Mouse (Mus musculus) regulatory T cell (primary cell): ENCODE measurements at regions not wholly inside any gene's neighbourhood (a gene's known extent, or its start where the extent isn't known, plus 50 kb on each side); places are given as distances from the start of the nearest gene placed in this dataset.

Experiments
- in situ Hi-C: fragments of 300-600 bp; cut with MboI, MseI; formaldehyde crosslinking; loops from one replicate; pipeline ENCODE4 v1.15.1; 2025; ENCODE audit warnings: high pct_unique_total_duplicates

DNA sequence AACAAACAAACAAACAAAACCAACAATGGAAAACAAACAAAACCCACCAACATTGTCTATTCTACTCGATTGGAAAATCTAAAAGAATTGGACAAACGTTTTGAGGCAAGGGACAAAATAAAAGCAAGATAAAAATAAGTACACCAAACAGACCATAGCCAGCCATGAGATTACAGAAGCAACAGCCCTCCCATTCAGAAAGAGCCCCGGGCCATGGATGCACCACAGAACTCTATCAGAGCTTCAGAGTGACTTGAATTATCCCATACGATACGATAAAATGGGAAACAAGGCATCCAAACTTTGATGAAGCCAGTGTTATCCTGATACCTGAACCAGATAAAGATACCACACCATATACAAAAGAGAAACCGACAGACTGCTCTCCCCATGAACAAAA is 68.7 kb downstream of the Npepl1 start:
- in situ Hi-C loops, result no loop called here

DNA sequence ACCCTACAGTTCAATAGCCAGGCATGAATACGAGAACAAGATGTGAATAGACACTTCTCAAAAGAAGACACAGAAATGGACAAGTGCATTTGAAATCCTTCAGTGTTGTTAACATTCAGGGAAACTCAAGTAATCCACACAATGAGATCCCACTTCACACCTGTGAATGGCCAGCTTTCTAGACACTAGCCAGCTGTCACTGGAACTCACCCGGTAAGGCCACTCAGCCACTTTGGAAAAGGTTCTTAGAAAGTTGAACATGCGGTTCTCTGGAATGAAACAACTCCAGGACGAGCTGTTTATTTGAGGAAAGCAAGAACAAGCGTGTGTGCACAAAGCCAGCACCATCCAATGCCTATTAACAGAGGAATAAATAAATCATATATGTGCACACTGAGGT is 74.6 kb downstream of the Npepl1 start:
- in situ Hi-C loops, result no loop called here

DNA sequence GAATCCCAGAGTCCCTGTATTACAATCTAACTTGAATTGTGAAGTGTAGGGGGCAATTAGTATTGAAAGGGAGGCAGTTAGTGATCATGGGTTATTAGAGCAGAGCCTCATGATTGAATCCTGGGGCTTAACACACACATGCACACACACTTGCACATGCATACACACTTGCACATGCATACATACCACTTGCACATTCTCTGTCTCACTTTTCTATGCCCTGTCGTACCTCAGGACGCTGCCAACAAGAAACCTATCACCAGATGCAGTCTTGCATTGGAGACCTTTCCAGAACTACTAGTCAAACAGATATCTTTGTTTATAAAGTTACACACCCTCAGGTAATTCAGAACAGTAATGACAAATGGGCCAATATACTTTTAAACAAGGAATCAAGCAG is 80.9 kb downstream of the Npepl1 start:
- in situ Hi-C loops, result no loop called here

DNA sequence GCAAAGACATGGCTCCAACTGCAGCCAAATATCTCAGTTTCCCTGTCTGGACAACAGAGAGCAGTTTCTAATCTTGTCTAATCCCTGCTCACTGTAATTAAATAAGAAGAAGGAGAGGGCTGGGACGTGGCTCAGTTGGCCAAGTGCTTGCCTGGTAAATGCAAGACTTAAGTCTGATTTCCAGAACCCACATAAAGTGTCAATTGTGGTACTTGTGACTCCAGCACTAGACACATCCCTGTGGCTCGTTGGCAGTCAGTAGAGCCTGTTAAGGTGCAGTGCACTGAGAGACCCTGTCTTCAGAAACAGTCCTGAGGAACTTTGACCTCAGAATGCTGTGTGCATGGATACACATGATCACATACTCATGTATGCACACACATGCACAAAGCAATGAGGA is 81.4 kb downstream of the Npepl1 start:
- in situ Hi-C loops, result no loop called here

DNA sequence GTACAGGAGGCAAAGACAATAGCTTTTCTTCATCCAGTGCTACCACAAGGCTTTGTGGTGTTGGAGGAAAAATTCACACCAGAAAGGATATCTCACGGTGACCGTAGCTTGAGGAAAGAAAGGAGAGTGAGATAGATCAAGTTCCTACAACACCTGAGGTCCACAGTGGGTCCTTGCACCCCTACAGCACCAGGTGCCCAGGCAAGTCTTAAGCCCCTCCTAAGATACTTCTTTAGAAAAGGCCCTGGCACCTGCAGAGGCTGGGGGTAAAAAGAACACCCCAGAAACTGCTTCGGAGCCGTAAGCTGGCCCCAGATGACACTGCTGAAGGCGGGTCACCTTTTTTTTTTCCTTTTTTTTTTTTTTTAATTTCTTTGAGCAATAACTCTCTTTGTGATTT is 81.9 kb downstream of the Npepl1 start:
- in situ Hi-C loops, result no loop called here

DNA sequence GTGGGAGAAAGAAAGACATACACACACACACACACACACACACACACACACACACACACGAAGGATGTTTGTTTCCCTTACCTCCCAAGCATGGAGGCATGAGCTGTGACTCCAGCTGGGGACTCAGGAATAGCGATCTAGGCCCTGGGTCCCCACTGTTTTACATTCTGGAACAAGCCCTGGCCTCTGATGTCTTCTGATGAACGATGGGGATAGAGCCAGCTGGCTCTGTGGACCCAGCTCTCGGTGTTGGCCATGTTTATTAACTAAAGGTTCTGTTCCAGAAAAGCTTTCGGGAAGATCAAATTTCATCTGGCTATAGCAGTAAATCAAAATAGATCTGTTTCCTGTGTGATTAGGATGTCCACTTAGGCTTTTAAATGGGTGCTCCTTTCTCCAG is 83.4 kb downstream of the Npepl1 start:
- in situ Hi-C loops, result no loop called here

DNA sequence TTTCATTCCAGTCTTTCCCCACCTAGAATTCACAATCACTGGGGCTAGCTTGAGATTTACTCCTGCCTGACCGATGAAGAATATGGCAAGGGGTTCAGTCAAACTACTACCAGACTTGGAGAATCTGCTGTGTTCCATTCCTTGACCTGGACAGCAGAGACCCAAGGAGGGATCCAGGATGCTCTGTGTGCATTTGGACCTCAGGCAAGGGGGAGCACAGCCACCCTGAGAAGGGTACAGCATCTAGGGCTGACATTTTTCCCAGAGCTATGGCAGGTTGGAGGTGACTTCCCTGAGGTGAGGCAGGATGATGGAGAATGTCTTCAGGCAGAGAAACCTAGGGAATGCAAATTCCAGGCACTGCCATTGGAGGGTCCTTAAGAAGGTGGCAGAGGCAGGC is 85.5 kb downstream of the Npepl1 start:
- in situ Hi-C loops, result no loop called here

DNA sequence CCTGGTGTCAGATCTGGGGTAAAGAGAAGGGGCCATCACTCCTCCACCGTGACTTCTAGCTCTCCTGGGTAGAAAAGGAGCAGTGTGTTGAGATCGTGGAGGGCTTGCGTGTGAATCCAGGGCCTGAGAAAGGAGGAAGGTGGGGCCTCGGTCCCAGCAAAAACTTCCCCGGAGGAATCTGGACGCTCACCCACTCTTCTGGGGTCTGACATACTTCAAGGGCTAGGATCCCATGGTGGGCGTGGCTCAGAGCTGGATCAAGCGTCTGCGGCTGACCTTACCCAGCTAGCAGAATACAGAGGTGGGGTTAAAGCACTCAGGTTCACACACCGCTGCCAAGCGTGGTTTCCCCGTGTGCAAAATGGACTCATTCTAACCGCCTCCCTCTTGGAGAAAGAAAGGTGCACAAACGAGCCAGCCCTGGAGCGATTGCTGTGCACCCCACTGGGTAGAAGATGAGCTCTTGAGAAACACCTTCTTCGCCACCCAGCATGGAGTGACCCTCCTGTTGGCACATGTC is 86.6 kb downstream of the Npepl1 start:
- in situ Hi-C loops, result no loop called here

DNA sequence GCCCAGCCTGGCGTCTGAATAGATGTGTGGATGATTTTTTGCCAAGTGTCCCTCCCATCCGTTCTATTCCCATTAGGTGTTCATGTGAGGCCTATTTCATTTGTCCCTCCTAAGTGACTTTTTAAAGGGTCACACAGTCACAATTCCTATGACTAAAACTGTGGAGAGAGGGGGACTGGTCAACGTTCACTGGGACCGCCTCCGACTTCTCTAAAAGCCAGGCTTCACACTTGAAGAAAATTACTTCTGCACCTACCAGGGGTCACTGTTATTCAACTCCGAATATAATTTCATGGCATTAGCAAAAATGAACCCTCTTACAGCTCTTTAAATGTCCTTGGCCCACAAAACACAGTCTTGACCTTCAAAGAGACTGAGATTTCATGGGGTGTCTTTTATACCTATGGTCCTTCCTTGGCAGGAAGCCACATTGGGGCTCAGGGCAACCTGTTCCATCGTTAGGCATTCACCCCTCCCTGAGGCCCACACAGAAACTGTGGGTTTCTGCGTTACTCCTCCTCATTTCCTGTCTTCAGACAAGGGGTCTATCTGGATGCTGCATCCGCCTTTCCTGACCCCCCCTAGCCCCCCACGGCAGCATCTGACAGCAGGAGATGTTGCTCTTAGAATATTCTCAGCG is 86.7 kb upstream of the Gnas start:
- in situ Hi-C loops, result no loop called here

DNA sequence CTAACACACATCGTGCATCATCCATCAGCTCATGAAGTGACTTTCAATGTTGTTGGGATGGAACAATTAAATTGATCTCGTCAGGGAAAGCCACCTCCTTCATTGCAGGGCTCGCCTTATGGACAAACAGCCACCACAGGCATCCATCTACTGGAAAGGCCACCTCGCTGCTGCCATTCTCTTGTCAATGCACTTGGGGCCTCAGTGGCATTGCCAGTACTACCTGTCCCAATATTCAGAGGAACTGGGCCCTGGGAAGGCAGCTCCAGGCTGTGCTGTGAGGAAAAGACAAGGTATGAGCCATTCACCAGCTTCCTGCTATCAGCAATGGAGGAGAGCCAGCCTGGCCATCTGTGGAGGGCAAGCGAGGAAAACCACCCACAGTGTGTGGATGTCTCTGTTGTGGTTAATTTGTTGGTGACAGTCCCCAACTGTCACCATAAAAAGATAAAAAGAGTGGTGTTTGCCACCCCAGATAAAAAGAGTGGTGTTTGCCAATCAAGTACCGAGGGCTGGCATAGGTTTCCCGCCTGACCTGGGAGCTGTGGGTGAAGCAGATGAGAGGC is 85.6 kb upstream of the Gnas start:
- in situ Hi-C loops, result no loop called here

DNA sequence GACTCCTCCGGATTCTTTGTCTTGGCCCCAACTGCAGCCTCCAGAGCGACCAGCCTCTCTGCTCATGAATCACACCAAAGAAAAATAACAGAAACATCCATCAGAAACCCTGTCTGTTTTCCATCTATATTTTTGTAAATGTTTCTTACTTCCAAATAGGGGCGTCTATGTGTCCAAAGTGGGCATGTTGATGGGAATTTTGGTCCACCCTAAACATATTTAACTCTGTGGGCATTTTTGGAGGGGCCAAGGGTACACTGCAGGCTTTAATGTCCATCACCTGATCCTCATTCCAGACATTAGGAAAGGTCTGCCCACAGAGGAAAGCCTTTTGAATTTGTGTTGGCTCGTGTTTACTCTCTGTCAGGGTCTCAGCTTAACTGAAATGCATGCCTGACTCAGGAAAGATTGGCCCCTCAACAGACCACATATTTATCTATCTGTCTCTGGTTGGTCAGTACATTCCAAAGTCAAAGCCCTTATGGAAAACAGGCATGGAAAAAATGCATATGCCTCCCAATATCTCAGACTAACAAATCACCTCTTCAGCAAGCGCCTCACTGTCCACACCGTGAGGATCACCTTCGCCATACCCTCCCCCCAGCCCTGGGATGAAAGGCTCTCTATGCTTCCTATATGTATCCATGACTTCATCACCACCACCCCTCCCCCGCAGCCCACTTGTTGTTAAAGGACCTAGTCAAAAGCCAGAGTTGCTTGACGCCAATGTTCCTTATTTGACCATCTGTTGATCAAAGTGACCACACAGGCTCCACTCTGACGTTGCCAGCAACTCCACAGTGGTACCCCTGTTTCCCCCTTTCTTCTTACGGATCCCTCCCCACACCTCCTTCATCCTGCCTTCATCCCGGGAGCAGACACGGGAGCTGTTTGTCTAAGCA is 83.9 kb upstream of the Gnas start:
- in situ Hi-C loops, result loop anchor here (10.0 kb wide), 2 partner anchors 165 to 595 kb away; no protein-coding TSS in a partner anchor

DNA sequence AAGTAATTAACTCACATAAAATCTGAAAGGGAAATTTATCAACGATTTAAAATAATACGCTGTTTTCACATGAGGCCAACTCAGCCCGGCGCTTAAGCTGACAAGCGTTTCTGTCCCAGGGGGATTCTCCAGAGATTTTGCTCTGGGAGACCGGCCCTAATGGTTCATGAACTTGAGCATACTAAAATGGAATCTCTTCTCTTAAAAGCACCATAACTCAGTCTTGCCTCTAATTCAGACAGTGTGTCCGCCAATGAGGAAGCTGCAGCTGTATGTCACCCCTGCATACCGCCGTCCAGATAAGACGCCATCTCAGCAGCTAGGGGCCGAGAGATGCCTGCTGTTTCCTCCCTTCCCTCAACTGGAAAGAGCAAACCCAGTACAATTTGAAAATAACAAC is 80.7 kb upstream of the Gnas start:
- in situ Hi-C loops, result loop anchor here (10.0 kb wide), 2 partner anchors 161 to 599 kb away; no protein-coding TSS in a partner anchor

DNA sequence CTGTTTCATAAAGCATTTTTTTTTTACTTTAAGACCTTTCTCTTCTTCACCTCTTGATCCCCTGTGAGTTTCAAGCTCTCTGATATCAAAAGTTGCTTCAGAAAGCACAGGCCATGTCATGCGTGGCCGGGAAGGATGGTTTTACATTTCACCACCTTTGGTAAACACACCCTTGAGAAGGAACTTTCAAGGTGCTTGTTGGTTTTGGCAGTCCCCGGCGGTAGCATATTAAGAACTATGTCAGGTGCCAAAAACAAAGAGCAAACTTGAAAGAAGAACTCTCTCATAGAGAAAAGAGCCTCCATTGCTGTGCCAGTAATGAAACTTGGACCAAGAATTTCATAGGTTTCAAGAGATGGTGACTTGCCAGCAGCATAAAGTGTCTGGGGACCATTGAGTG is 72.4 kb upstream of the Gnas start:
- in situ Hi-C loops, result no loop called here

DNA sequence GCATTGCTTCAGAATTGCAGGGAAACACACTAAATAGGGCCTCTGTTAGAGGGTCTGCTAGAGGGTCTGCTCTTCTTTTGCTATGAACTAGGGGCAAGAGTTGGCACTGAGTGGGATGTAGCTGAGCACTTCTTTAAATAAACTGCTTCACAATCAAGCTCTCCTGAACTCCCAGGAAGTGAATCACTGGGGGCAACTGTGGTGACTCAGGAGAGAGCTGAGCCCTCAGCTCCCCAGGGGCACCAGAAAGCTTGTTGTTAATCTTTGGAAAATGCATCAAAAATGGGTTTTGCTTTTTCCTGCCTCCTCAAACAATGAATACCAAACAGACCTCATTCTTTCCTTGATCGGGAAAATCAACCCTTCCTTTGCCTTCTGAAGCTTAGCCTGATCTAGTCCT is 57.5 kb upstream of the Gnas start:
- in situ Hi-C loops, result no loop called here
